Mouse (Mus musculus) T-helper 2 cell (primary cell): ENCODE results near the gene Tmem132a.

Experiments
- in situ Hi-C: fragments of 300-600 bp; cut with MboI, MseI; formaldehyde crosslinking; loops from one replicate; pipeline ENCODE4 v1.15.1; 2025; ENCODE audit warnings: high pct_unique_total_duplicates

Tmem132a gene

DNA sequence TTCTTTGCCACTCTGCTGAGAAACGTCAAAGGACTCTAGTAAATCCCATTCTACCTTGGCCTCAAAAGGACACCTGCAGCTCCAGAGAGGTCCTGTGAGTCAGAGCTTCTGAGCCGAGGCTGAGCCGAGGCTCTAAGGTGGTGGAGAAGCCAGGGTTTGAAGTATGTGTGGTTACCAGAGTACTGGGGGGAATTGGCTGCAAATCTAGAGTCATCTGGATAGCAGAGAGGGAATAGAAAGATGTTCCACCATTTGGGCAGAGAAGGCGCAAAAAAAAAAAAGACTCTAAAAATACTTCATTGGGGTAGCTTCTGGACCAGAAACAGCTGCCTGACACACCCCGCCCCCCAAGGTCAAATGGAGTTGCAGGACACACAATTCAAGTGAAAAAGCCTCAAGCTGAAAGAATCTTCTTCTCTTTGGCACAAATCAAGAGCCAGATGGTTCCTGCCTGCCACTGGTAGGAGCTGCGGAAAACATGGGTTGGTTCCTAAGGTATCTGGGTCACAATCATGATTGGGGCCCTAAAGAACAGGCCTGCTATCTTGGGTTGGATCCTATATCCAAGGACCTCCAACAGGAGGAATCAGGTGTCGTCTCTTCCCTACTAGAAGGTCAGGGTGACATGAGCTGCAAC lies 8.6 kb upstream of the Tmem132a start:
- in situ Hi-C loops = loop anchor here (5.0 kb wide), 1 partner anchor 41 kb away; the partner anchor contains the start of gene Slc15a3

- in situ Hi-C loops = loop anchor here (5.0 kb wide), 1 partner anchor 69 kb away; no protein-coding TSS in a partner anchor
Observed at GRCm38 (mm10) chr19:10871328-10871961, 1.7 kb upstream of the Tmem132a start.

DNA sequence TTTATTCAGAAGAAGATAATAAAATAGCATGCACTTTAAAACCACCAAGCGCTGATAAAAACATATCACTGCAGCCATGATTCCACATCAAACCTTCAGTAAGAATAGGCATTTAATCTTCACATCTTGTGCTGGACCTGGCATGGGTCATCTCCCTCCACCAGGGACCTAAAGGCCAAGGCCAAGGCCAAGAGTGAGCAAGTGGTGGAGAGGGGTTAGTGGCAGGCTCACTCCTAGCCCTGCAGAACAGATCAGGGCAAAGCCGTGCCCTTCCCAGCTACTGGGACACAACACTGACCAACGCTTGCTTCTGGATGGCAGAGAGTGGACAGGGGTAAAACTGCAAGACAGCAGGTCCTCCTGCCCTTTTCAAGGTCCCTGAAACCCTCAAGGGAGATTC lies 936 bp upstream of the Tmem132a start:
- in situ Hi-C loops = loop anchor here (5.0 kb wide), 1 partner anchor 68 kb away; no protein-coding TSS in a partner anchor

- in situ Hi-C loops = no loop called here
Observed at GRCm38 (mm10) chr19:10869241-10869885, 377 bp downstream of the Tmem132a start.

- in situ Hi-C loops = no loop called here
Observed at GRCm38 (mm10) chr19:10868623-10869141, 1.1 kb downstream of the Tmem132a start.

GRCm38 (mm10) chr19:10867946-10868622 lies 1.7 kb downstream of the Tmem132a start:
- in situ Hi-C loops = no loop called here

DNA sequence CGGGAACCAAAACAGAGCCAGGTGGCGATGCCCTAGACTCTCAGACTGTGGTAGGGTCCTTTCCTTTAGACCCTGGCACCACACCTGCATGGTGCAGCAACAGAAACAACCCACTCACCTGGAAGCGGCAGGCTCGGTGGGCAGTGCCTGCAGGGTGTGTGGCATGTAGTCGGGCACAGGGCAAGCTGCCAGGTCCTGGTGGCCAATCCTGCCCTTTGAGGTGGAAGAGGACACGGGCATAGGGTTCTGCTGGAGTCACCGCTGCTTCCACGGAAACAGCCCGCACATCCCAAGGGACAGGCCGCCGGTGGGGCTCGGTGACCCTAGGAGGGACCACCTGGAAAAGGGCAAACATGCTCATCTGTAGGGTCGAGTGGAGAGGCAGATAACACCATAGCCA lies 3.4 kb downstream of the Tmem132a start:
- in situ Hi-C loops = no loop called here

- in situ Hi-C loops = no loop called here
Observed at GRCm38 (mm10) chr19:10860072-10860497, 9.7 kb downstream of the Tmem132a start.

- in situ Hi-C loops = no loop called here
Observed at GRCm38 (mm10) chr19:10856520-10856919, 13.2 kb downstream of the Tmem132a start.

GRCm38 (mm10) chr19:10855422-10855821 lies 14.3 kb downstream of the Tmem132a start:
- in situ Hi-C loops = no loop called here

DNA sequence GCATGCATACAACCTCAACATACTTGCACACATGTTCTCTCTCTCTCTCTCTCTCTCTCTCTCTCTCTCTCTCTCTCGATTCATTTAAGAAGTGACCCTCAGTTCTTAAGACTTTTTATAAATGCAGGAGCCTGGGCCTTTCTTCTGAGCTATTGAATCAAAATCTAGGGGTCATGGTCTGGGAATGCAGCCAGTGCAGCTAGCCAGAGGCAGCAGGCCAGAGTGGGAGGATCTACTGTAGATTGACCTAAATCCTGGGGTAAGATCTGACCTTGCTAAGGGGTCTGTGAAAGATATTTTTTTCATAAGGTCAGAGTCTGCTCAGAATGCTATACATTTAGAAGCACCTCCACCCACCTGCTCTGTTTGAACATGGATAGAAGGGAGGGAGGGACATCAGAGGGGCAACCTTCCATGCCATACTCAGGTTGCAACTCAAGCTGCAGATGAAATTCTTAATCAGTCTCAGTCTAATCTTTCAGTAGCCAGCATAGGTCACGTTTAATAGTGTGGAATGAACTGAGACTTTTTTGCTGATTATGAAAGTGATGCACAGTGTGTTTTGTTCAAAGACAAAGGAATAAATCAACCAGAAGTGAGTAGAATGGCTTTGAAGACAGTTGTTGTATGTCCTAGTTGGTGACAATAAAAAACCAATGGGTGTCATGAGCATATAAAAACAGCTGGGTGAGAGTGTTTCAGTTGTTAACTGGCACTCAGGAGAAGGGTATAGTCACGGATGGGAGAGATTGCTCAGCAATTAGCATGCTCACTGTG lies 22.2 kb downstream of the Tmem132a start:
- in situ Hi-C loops = no loop called here

DNA sequence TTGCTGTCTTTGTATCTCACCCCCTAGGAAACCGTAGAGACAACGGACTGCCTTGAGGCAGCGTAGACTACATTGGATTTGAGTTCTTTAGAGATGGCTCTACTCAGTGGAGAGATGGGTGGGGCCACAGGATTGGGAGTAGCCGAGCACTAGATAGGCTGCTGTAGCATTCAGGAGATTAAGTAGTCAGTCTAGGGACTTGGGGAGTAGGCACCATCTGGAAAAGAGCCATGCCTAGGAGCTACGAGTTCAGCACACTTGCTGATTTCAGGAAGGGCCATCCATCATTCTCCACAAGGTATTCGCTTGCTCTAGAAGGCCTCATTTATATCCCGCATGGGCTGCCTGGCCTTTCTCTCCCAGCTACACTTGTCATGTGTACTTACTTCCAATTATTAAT lies 23.6 kb downstream of the Tmem132a start:
- in situ Hi-C loops = no loop called here

- in situ Hi-C loops = no loop called here
Observed at GRCm38 (mm10) chr19:10845454-10845853, 24.3 kb downstream of the Tmem132a start.

DNA sequence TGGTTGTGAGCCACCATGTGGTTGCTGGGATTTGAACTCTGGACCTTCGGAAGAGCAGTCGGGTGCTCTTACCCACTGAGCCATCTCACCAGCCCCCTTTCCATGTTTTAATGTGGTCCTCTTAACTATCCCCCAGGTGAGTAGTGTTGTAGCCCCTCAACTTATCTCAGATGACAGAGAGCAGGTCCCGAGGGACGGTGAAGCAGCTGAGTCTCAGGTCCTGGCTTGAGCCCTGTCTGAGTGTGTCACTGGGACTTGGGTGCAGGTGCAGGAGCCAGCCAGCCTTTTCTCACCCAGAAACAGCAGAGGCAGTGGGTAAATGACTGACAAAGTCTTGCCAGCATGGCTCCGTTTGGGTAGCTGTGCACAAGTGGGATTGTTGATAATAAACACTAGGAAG lies 25.5 kb downstream of the Tmem132a start:
- in situ Hi-C loops = no loop called here

- in situ Hi-C loops = no loop called here
Observed at GRCm38 (mm10) chr19:10842914-10843313, 26.8 kb downstream of the Tmem132a start.

- in situ Hi-C loops = no loop called here
Observed at GRCm38 (mm10) chr19:10841721-10842626, 27.8 kb downstream of the Tmem132a start.

DNA sequence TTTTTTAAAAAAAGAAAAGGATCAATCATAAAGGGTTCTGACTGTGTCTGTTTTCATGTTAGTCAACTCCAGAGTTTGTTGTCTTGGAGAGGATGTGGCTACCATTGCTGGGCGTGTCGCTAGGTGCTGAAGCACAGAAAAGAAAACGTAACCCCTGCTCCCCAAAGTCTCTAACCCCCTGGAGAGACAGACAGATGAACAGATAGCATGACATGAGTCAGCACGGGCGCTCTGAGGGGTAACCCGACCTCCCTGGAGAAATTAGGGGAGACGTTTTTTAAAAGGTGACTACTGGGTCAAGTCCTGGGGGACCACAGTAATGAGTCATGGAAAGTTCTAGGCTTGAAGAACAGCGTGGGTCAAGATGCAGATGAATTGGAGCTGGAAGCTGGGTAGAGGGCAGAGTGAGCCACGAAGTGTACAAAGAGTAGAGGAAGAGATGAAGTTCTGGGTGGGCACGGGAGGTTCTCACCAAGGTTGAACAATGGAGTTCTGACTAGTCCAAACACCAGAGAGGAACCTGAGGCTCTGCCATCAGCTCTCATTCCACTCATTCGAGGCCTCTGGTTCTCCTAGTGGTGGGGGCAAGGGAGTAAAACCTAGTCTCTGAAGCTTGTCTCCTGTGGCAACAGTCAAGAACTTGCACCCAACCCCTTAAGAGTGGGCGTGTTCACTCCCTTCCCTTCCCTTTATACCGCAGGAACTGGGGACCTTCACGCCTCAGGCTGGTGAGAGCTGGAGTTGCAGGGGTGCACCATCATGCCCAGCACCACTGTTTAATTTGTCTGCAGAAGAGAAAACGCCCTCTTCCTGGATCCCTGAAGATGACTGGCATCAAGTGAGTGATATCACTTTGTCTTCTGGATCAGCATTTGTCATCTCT lies 30.5 kb downstream of the Tmem132a start, which contains the start of gene Slc15a3:
TSS of gene Slc15a3 (plus strand) at position 718 of the 883 bp plus-strand sequence.
- in situ Hi-C loops = loop anchor here (5.0 kb wide), 1 partner anchor 38 kb away; no protein-coding TSS in a partner anchor

DNA sequence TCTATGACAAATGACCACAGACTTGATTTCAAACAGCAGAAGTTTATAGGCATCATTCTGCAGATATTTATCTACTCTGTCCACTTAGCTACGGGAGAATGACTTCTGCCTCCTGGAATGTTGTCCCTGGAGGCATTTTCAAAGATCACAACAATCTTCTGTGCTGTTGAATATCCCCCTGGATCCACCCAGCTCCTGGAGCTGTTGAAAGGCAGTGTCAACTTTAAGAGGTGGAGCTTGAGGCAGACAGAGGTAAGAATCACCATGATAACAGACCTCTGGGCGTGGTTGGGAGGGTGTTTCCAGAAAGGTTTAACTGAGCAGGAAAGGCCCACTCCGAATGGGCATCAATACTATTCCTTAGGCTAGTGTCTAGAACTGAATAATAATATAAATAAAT lies 34.1 kb downstream of the Tmem132a start:
- in situ Hi-C loops = loop anchor here (5.0 kb wide), 1 partner anchor 42 kb away; no protein-coding TSS in a partner anchor

GRCm38 (mm10) chr19:10833611-10834010 lies 36.1 kb downstream of the Tmem132a start:
- in situ Hi-C loops = no loop called here
